Mouse (Mus musculus) testis, adult 2 months (tissue): Measurements from ENCODE around the gene Chst7.

Experiments used
- CTCF ChIP-seq: fragments of 200-500 bp; IDR thresholded peaks from 2 replicates; pipeline ENCODE4 v1.5.1; 2012; ENCODE audit warnings: low read depth, mild to moderate bottlenecking, inconsistent platforms, low read length, moderate library complexity; ENCODE audit not compliant: control insufficient read depth, insufficient read depth, insufficient replicate concordance
- POLR2A ChIP-seq: fragments of 200-500 bp; IDR thresholded peaks from 2 replicates; pipeline ENCODE4 v1.6.1; 2012; ENCODE audit warnings: low read depth, mild to moderate bottlenecking, inconsistent platforms, low read length, moderate library complexity; ENCODE audit not compliant: control insufficient read depth

GRCm38 (mm10) chrX:20066636-20067035 lies 7.3 kb downstream of the Chst7 start:
- TF ChIP-seq CTCF, result no peak
- TF ChIP-seq POLR2A, result no peak
